Comparison of ENCODE assay signal across 19 mouse cellular contexts in genomic region chr7:4518487-4518886, GRCm38 (mm10). TPM values are rescaled to one million over a fixed set of nuclear protein-coding genes. Genes with fewer than 3 reads are reported as not detected.
DNase-seq lines count a peak whose midpoint lies in the region; ATAC-seq and TF ChIP-seq lines count a peak whose summit lies in the region.
"Had no signal": no experiment of that assay in that cellular context is flagged by ENCODE, and none has a peak within 500 bp of the region (broad histone marks: within the 10 kb centered on the region; RNA-seq: fewer than 3 reads in every experiment).

No protein-coding gene starts in this region.

- no peak overlapping the region; the same call in 1 of the 2 replicates for H3K27ac ChIP-seq in heart, adult 2 months
- 0 out of 2 replicates have a peak overlapping the region, but pooled peaks have one; percentile 3 for H3K27ac ChIP-seq in liver, embryonic 11.5 days (ENCODE audit: low read depth, low read length)
- no peak overlapping the region for H3K27ac ChIP-seq in liver, postnatal 0 days (ENCODE audit: low read depth)
- H3K27ac ChIP-seq in limb, embryonic 10.5 days: no peak overlapping the region
- H3K27ac ChIP-seq: forebrain, embryonic 10.5 days; limb, embryonic 15.5 days had no signal

- no peak for DNase-seq in heart, adult 2 months
- DNase-seq in heart, postnatal 36 days: no peak
- no peak for DNase-seq in liver, embryonic 11.5 days (ENCODE audit: low spot score)
- DNase-seq in liver, postnatal 0 days: no peak
- DNase-seq in adrenal gland, postnatal 4 days (ENCODE audit: low spot score in 2 of 2): no peak
- no peak for DNase-seq in limb, embryonic 10.5 days (ENCODE audit: low spot score)
- DNase-seq: cerebellum, adult 9-11 months; gastrocnemius, postnatal 10 days; kidney, postnatal 4 days; lung, adult 18-20 months; lung, postnatal 36 days; right cerebral cortex, postnatal 25 days had no signal

- no peaks in the 10 kb centered on the region for H3K36me3 ChIP-seq in heart, adult 2 months (ENCODE audit: control insufficient read depth, insufficient read depth, low read length)
- H3K36me3 ChIP-seq in liver, embryonic 11.5 days (ENCODE audit: control insufficient read depth, insufficient read depth, low read length): no peaks in the 10 kb centered on the region
- H3K36me3 ChIP-seq in liver, postnatal 0 days (replicated peaks; ENCODE audit: insufficient read depth, low read length): no peaks in the 10 kb centered on the region
- H3K36me3 ChIP-seq in limb, embryonic 10.5 days: no peaks in the 10 kb centered on the region
- H3K36me3 ChIP-seq: forebrain, embryonic 10.5 days; limb, embryonic 15.5 days had no signal

- intact Hi-C loops in heart, adult 2 months (cut with DNase I): no loop called here
- intact Hi-C loops in heart, postnatal 36 days (cut with DNase I): no loop called here

- 0 out of 2 replicates have a peak, but pooled peaks have one; percentile 33 for TF ChIP-seq EP300 in heart, adult 2 months (IDR thresholded peaks at IDR 0.05; ENCODE audit: insufficient read depth, low read depth, low read length)
- TF ChIP-seq EP300 in liver, postnatal 0 days (IDR thresholded peaks at IDR 0.05; ENCODE audit: low read depth): no peak

- H3K4me1 ChIP-seq in heart, adult 2 months (ENCODE audit: control insufficient read depth, insufficient read depth, low read length): peaks cover 4% of the 10 kb centered on the region; the same call in 1 of the 2 replicates
- H3K4me1 ChIP-seq in liver, embryonic 11.5 days (replicated peaks; ENCODE audit: control insufficient read depth, insufficient read depth, low read length): peaks cover 19% of the 10 kb centered on the region
- peaks cover 7% of the 10 kb centered on the region; the same call in 1 of the 2 replicates for H3K4me1 ChIP-seq in liver, postnatal 0 days (ENCODE audit: insufficient read depth)
- peaks cover 25% of the 10 kb centered on the region for H3K4me1 ChIP-seq in limb, embryonic 10.5 days

- peak overlapping the region; percentile 25 for H3K9ac ChIP-seq in heart, adult 2 months (ENCODE audit: low read depth, low read length)
- H3K9ac ChIP-seq in liver, embryonic 11.5 days (ENCODE audit: low read depth, low read length): no peak overlapping the region
- H3K9ac ChIP-seq in liver, postnatal 0 days (replicated peaks): no peak overlapping the region
- H3K9ac ChIP-seq: limb, embryonic 15.5 days had no signal

- no peak overlapping the region for H3K4me2 ChIP-seq in liver, embryonic 11.5 days
- H3K4me2 ChIP-seq in liver, postnatal 0 days (ENCODE audit: low read depth, low read length): no peak overlapping the region
- H3K4me2 ChIP-seq: limb, embryonic 15.5 days; midbrain, embryonic 11.5 days had no signal

- H3K4me3 ChIP-seq in heart, adult 2 months: peak overlapping the region; percentile 44
- no peak overlapping the region for H3K4me3 ChIP-seq in liver, embryonic 11.5 days (ENCODE audit: low read depth, low read length)
- no peak overlapping the region for H3K4me3 ChIP-seq in liver, postnatal 0 days (ENCODE audit: low read depth, low read length)
- H3K4me3 ChIP-seq in limb, embryonic 10.5 days: no peak overlapping the region
- H3K4me3 ChIP-seq: forebrain, embryonic 10.5 days; limb, embryonic 15.5 days had no signal

- H3K9me3 ChIP-seq in liver, embryonic 11.5 days (ENCODE audit: control insufficient read depth, low read length): no peaks in the 10 kb centered on the region
- H3K9me3 ChIP-seq in liver, postnatal 0 days (ENCODE audit: low read length): no peaks in the 10 kb centered on the region
- no peaks in the 10 kb centered on the region for H3K9me3 ChIP-seq in limb, embryonic 10.5 days (replicated peaks)
- H3K9me3 ChIP-seq: limb, embryonic 15.5 days had no signal

- TF ChIP-seq POLR2A in heart, adult 2 months (IDR thresholded peaks at IDR 0.05; ENCODE audit: insufficient read depth, low read depth, low read length): no peak; the same call in 1 of the 2 replicates

- no peaks in the 10 kb centered on the region for H3K79me2 ChIP-seq in heart, adult 2 months (replicated peaks; ENCODE audit: control insufficient read depth, insufficient read depth, low read length)

- ATAC-seq in liver, embryonic 11.5 days (replicated peaks; ENCODE audit: low FRiP score): no peak
- ATAC-seq in liver, postnatal 0 days: no peak
- ATAC-seq in CD4-positive, CD25-positive, alpha-beta regulatory T cell, adult 4 months: peak; percentile 91
- peak; percentile 85 for ATAC-seq in inflammation-experienced regulatory T-cells, adult 6 months

- no peaks in the 10 kb centered on the region for H3K27me3 ChIP-seq in heart, adult 2 months (ENCODE audit: control insufficient read depth, insufficient read depth, low read length)
- H3K27me3 ChIP-seq in liver, embryonic 11.5 days (replicated peaks; ENCODE audit: control insufficient read depth, insufficient read depth, low read length): peaks cover 4% of the 10 kb centered on the region; the same call in 1 of the 2 replicates
- H3K27me3 ChIP-seq in liver, postnatal 0 days (ENCODE audit: insufficient read depth, low read length): peaks cover 16% of the 10 kb centered on the region
- H3K27me3 ChIP-seq in limb, embryonic 10.5 days (ENCODE audit: low read depth, poor library complexity, severe bottlenecking): peaks cover 41% of the 10 kb centered on the region

- 13% methylated on average over 1 of the region's 1 CpGs for WGBS in heart, adult 2 months
- 34% methylated on average over 1 of the region's 1 CpGs for WGBS in liver, embryonic 11.5 days
- 50% methylated on average over 1 of the region's 1 CpGs for WGBS in liver, postnatal 0 days (ENCODE audit: insufficient replicate concordance)
- 86% methylated on average over 1 of the region's 1 CpGs for WGBS in limb, embryonic 10.5 days

- no peak for TF ChIP-seq CTCF in heart, adult 2 months (IDR thresholded peaks at IDR 0.05)
- no peak for TF ChIP-seq CTCF in liver, postnatal 0 days (IDR thresholded peaks at IDR 0.05; ENCODE audit: low read depth)

RNA-seq across cellular contexts. Expression of gene Tnnt1, which starts 2.3 kb away (rescaled TPM):
- 10 to 100 TPM; 15.6 to 19.7 TPM for total RNA-seq in heart, adult 2 months (2021)
- polyA plus RNA-seq in heart, adult 2 months (2012; rRNA removed): 9.2 and 12.1 TPM in 2 replicates
- 10 to 100 TPM; 20.0 to 21.3 TPM for total RNA-seq in heart, postnatal 36 days (2021)
- polyA plus RNA-seq in liver, embryonic 11.5 days (2014; fragmentation: Nextera tagmentation; extraction: Ambion mirVana): 25.1 and 27.7 TPM in 2 replicates
- polyA plus RNA-seq in liver, postnatal 0 days (2015; fragmentation: Nextera tagmentation; extraction: Ambion mirVana): 5.3 and 11.2 TPM in 2 replicates
- 1 to 10 TPM; 6.9 to 8.3 TPM for polyA plus RNA-seq in CD4-positive, CD25-positive, alpha-beta regulatory T cell, adult 4 months (2017; shearing (Covaris generic))
- polyA plus RNA-seq in inflammation-experienced regulatory T-cells, adult 6 months (2017; shearing (Covaris generic)): 1 to 10 TPM; 6.4 to 8.0 (median 6.9) TPM
- total RNA-seq in adrenal gland, postnatal 4 days (2021): 10 to 100 TPM in 1 of 2 experiments, 1 to 10 TPM in 1; 8.1 to 21.0 TPM
- 4.1 and 15.3 TPM in 2 replicates for polyA plus RNA-seq in limb, embryonic 10.5 days (2016; fragmentation: Nextera tagmentation; extraction: Ambion mirVana)
- total RNA-seq: monocyte, adult 5-6 weeks had no signal

RNA-seq across cellular contexts. Expression of gene Tnni3, which starts 5.5 kb away (rescaled TPM):
- total RNA-seq in heart, adult 2 months (2021): over 10,000 TPM in 1 of 2 experiments, 1,000 to 10,000 TPM in 1; 9,834 to 11,008 TPM
- polyA plus RNA-seq in heart, adult 2 months (2012; rRNA removed): 13,898 and 21,553 TPM in 2 replicates
- total RNA-seq in heart, postnatal 36 days (2021): over 10,000 TPM in 1 of 2 experiments, 1,000 to 10,000 TPM in 1; 9,756 to 10,673 TPM
- polyA plus RNA-seq in liver, embryonic 11.5 days (2014; fragmentation: Nextera tagmentation; extraction: Ambion mirVana): 8.9 and 17.0 TPM in 2 replicates
- polyA plus RNA-seq in liver, postnatal 0 days (2015; fragmentation: Nextera tagmentation; extraction: Ambion mirVana): 0.27 and 0.46 TPM in 2 replicates
- polyA plus RNA-seq in CD4-positive, CD25-positive, alpha-beta regulatory T cell, adult 4 months (2017; shearing (Covaris generic)): 1 to 10 TPM; 1.6 to 2.4 TPM
- polyA plus RNA-seq in inflammation-experienced regulatory T-cells, adult 6 months (2017; shearing (Covaris generic)): 1 to 10 TPM in 2 of 3 experiments, under 1 TPM in 1; 0.48 to 3.4 (median 1.4) TPM
- total RNA-seq in adrenal gland, postnatal 4 days (2021): 1 to 10 TPM; 1.0 to 1.7 TPM
- 2.6 and 3.1 TPM in 2 replicates for polyA plus RNA-seq in limb, embryonic 10.5 days (2016; fragmentation: Nextera tagmentation; extraction: Ambion mirVana)
- total RNA-seq: left cerebral cortex, postnatal 10 days had no signal

RNA-seq across cellular contexts. Expression of gene Dnaaf3, which starts 13.8 kb away (rescaled TPM):
- 1 to 10 TPM; 2.3 to 2.7 TPM for total RNA-seq in heart, adult 2 months (2021)
- polyA plus RNA-seq in heart, adult 2 months (2012; rRNA removed): 12.4 and 13.2 TPM in 2 replicates
- 1 to 10 TPM; 2.0 to 3.0 TPM for total RNA-seq in heart, postnatal 36 days (2021)
- polyA plus RNA-seq in liver, embryonic 11.5 days (2014; fragmentation: Nextera tagmentation; extraction: Ambion mirVana): 0.22 and 0.45 TPM in 2 replicates
- 0.05 and 0.17 TPM in 2 replicates for polyA plus RNA-seq in liver, postnatal 0 days (2015; fragmentation: Nextera tagmentation; extraction: Ambion mirVana)
- 1 to 10 TPM; 1.4 to 2.8 TPM for polyA plus RNA-seq in CD4-positive, CD25-positive, alpha-beta regulatory T cell, adult 4 months (2017; shearing (Covaris generic))
- 1 to 10 TPM; 1.3 to 2.1 (median 1.3) TPM for polyA plus RNA-seq in inflammation-experienced regulatory T-cells, adult 6 months (2017; shearing (Covaris generic))
- 1 to 10 TPM in 1 of 2 experiments, under 1 TPM in 1; 0.95 to 1.1 TPM for total RNA-seq in adrenal gland, postnatal 4 days (2021)
- 2.1 and 4.2 TPM in 2 replicates for polyA plus RNA-seq in limb, embryonic 10.5 days (2016; fragmentation: Nextera tagmentation; extraction: Ambion mirVana)

RNA-seq across cellular contexts. Expression of gene Ppp1r12c, which starts 17.0 kb away (rescaled TPM):
- total RNA-seq in heart, adult 2 months (2021): 10 to 100 TPM; 62.4 to 67.1 TPM
- polyA plus RNA-seq in heart, adult 2 months (2012; rRNA removed): 47.0 and 53.2 TPM in 2 replicates
- total RNA-seq in heart, postnatal 36 days (2021): 10 to 100 TPM; 59.7 to 62.2 TPM
- 46.2 and 48.0 TPM in 2 replicates for polyA plus RNA-seq in liver, embryonic 11.5 days (2014; fragmentation: Nextera tagmentation; extraction: Ambion mirVana)
- polyA plus RNA-seq in liver, postnatal 0 days (2015; fragmentation: Nextera tagmentation; extraction: Ambion mirVana): 14.9 and 15.6 TPM in 2 replicates
- polyA plus RNA-seq in CD4-positive, CD25-positive, alpha-beta regulatory T cell, adult 4 months (2017; shearing (Covaris generic)): 10 to 100 TPM; 13.5 to 27.7 TPM
- 10 to 100 TPM; 19.1 to 23.9 (median 19.4) TPM for polyA plus RNA-seq in inflammation-experienced regulatory T-cells, adult 6 months (2017; shearing (Covaris generic))
- 100 to 1,000 TPM; 106 to 112 TPM for total RNA-seq in adrenal gland, postnatal 4 days (2021)
- 36.8 and 42.1 TPM in 2 replicates for polyA plus RNA-seq in limb, embryonic 10.5 days (2016; fragmentation: Nextera tagmentation; extraction: Ambion mirVana)

RNA-seq across cellular contexts. Expression of gene Syt5, which starts 28.9 kb away (rescaled TPM):
- under 1 TPM; 0.39 to 0.86 TPM for total RNA-seq in heart, adult 2 months (2021)
- 0.79 and 2.4 TPM in 2 replicates for polyA plus RNA-seq in heart, adult 2 months (2012; rRNA removed)
- total RNA-seq in heart, postnatal 36 days (2021): under 1 TPM; 0.54 to 0.89 TPM
- polyA plus RNA-seq in liver, embryonic 11.5 days (2014; fragmentation: Nextera tagmentation; extraction: Ambion mirVana): 0.73 and 1.2 TPM in 2 replicates
- 0.09 TPM in 2 replicates for polyA plus RNA-seq in liver, postnatal 0 days (2015; fragmentation: Nextera tagmentation; extraction: Ambion mirVana)
- polyA plus RNA-seq in CD4-positive, CD25-positive, alpha-beta regulatory T cell, adult 4 months (2017; shearing (Covaris generic)): under 1 TPM in 1 of 2 experiments, not detected in 1; 0.35 TPM
- polyA plus RNA-seq in inflammation-experienced regulatory T-cells, adult 6 months (2017; shearing (Covaris generic)): under 1 TPM in 1 of 3 experiments, not detected in 2; 0.83 TPM
- total RNA-seq in adrenal gland, postnatal 4 days (2021): 10 to 100 TPM; 16.8 to 18.2 TPM
- polyA plus RNA-seq in limb, embryonic 10.5 days (2016; fragmentation: Nextera tagmentation; extraction: Ambion mirVana): 1.1 and 2.8 TPM in 2 replicates
- total RNA-seq: monocyte, adult 5-6 weeks had no signal

Comparison
In these comparisons a context has a peak if more than half of its experiments do, and no peak if none do; other contexts are left out.
1. ATAC-seq: peak in CD4-positive, CD25-positive, alpha-beta regulatory T cell, adult 4 months (single experiment) and inflammation-experienced regulatory T-cells, adult 6 months (single experiment); none in liver, embryonic 11.5 days (single experiment) and liver, postnatal 0 days (single experiment).
2. RNA of gene Tnni3, which starts 5.5 kb away (polyA plus RNA-seq): 13,898 to 21,553 TPM in heart, adult 2 months; 8.9 to 17.0 TPM in liver, embryonic 11.5 days, 2.6 to 3.1 TPM in limb, embryonic 10.5 days, 1.6 to 2.4 TPM in CD4-positive, CD25-positive, alpha-beta regulatory T cell, adult 4 months, 0.48 to 3.4 TPM in inflammation-experienced regulatory T-cells, adult 6 months and 0.27 to 0.46 TPM in liver, postnatal 0 days; every median in the first group is over 100 times any median in the second.